Mouse (Mus musculus) layer of hippocampus, adult 9-10 months (tissue): ENCODE measurements around the gene Grm8.
"Not testable (repeated sequence)": the region's sequence is repeated elsewhere in the genome, so short reads cannot be mapped to it uniquely, and the experiment has no call there.

Experiments used
- DNase-seq: peaks from one replicate; pipeline ENCODE4 v3.0.0; 2022; ENCODE audit warnings: low spot score

Grm8 gene

GRCm38 (mm10) chr6:27849644-27850043 is 285.3 kb downstream of the Grm8 start:
- no peak for DNase-seq

DNA sequence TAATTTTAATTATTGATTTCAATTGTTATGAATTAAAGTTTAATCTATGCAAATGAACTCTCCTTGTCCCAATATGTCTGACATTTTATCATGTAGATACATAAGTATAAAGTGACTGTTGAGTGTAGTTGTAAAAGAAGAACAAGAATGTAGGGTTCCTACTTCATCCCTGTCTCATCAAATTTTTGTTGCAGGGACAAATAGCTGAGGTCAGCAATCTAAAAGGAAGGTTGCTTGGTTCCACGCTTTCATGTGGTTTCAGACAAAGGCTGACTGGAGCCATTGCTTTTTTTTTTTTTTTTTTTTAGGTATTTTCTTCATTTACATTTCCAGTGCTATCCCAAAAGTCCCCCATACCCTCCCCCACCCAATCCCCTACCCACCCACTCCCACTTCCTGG is 298.8 kb downstream of the Grm8 start:
- DNase-seq, result no peak

GRCm38 (mm10) chr6:27819735-27820134 is 315.2 kb downstream of the Grm8 start:
- DNase-seq, result not testable (repeated sequence)

- no peak for DNase-seq
Observed at GRCm38 (mm10) chr6:27812789-27813188, 322.2 kb downstream of the Grm8 start.

GRCm38 (mm10) chr6:27809996-27810395 is 325.0 kb downstream of the Grm8 start:
- DNase-seq, result no peak

GRCm38 (mm10) chr6:27806741-27807140 is 328.2 kb downstream of the Grm8 start:
- DNase-seq, result no peak

DNA sequence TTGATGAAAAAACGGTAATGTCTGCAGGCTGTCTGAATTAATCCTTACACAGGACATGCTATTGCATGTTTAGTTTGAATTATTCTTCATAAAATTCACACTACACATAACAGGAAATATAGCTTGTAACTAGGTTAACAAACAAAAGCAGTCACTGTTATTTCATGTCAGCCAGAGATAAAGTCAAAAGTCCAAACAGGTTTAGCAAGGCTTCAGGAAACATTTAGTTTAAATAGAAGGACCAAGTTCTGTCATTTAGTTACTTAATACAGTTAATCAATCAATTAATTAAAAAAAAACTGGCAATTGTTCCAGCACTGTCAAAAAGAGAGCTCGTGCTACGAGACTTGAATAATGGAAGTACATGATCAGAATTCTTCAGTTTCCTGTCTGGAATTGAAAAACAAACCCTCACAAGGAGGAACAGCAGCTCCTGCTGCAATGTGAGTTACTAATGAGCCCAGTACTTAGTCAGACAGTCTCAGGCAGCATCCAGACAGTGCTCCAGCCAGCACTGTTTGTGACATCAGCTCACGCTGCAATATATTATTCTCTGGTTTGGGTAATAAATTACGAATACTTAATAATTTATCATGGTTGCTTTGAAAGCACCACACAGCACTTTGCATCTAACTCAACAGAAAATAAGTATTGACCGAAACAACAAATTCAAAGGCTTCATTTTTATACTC is 334.0 kb downstream of the Grm8 start:
- DNase-seq, result no peak

GRCm38 (mm10) chr6:27798735-27799134 is 336.2 kb downstream of the Grm8 start:
- no peak for DNase-seq

GRCm38 (mm10) chr6:27789566-27789965 is 345.4 kb downstream of the Grm8 start:
- no peak for DNase-seq

- no peak for DNase-seq
Observed at GRCm38 (mm10) chr6:27789151-27789550, 345.8 kb downstream of the Grm8 start.

DNA sequence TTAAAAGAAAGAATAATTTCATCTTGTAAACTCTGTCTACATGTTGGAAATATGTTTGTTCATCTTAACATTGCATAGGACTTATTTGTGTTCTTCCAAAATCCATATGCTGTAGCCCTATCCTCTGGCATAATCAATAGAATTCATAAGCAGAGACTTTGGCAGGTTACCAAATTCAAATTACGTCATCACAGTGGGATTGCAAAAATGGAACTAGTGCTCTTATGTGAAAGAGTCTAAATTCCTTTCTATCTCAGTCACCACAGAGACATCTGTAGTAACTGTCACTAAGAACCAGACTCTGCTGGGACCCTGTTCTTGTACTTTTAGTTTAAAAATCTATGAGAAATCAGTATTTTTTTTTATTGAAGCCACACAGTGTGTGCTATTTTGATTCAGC is 352.7 kb downstream of the Grm8 start:
- DNase-seq, result no peak

- DNase-seq, result no peak
Observed at GRCm38 (mm10) chr6:27781371-27781770, 353.6 kb downstream of the Grm8 start.

DNA sequence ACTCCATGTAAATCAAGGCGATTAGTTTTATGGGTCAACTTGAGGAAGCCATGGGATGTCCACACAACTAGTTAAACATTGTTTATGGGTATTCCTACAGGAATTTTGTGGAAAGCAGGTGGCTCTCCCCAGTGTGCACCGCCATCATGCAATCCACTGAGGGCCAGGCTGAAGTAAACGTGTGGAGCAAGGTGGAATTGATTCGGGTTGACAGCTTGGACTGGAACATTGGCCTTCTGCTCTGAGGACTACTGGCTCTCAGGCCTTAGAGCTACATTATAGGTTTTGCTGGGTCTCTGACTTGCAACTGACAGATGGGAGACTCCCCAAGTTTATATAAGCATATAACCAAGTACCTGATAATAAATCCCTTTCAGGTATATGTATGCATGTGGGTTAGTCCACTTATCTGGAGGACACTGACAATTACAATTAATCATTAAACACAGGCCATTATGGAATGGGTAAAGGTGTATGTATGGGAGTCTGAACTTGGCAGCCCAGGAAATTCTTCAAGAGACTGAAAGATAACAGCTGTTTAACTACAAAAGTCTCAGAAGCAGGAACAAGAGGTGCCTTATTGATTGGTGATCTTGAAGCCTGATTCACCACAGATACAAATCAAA is 359.2 kb downstream of the Grm8 start:
- no peak for DNase-seq

DNA sequence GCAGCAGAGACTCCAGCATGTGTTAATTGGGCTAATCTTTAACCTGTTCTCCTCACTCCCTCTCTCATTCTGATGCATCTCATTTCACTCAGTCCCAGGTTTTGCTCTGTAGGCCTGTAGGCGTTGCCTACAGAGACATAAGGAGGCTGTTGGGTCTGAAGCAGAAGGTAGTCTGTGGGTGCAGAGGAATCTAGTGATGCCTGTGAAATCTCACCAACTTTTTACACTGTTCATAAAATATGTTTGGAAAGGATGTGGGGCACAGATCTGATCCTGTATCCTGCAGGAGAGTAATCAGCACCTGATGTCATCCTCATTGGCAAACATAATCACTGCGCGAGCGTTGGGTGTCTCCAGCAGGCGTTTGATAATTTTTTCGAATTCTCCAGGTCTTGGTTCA is 372.9 kb downstream of the Grm8 start:
- DNase-seq, result no peak

DNA sequence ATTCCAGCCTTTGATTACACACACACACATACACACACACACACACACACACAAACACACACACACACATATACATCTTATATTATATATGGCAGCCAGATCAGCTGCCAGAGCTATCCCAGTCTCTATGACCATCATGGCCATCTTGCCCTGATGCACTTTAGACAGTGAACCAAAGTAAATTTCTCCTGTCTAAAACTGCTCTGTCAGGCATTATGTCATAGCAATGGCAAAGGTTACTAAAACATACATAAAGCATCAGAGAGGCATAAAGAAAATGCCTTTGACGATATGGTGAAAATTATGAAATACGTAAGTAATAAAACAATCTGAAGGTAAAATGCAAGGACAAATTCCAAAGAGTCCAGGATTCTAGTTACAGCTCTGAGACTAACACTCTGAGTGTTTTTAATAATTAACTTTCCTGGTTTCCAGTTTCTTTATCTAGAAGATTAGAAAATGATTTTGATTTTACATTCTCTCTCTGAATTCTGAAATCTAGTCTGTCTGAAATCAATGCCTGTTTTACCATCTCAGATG is 381.6 kb downstream of the Grm8 start:
- DNase-seq, result no peak

DNA sequence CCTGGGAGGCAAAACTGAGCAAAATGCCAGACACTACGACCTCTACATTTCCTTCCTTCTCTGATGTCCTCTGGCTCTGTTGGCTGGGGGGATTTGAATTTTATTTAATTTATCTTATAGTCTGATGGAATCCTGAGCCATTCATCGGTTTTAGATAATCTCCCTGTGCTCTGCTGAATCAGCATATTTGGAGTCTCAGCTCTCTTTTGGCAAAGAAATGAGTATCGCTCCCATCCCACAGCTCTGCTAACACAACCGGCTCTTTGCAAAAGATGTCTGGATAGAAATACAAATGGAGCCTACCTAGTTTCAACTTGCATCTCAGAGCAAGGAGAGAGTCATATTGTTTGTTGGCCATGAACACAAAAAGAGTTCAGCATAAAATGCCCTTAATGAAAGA is 388.5 kb downstream of the Grm8 start:
- DNase-seq, result no peak

GRCm38 (mm10) chr6:27745693-27746451 is 389.1 kb downstream of the Grm8 start:
- no peak for DNase-seq

GRCm38 (mm10) chr6:27689382-27689781 is 445.6 kb downstream of the Grm8 start:
- peak; percentile 38 for DNase-seq

- no peak for DNase-seq
Observed at GRCm38 (mm10) chr6:27661747-27662435, 473.1 kb downstream of the Grm8 start.

DNA sequence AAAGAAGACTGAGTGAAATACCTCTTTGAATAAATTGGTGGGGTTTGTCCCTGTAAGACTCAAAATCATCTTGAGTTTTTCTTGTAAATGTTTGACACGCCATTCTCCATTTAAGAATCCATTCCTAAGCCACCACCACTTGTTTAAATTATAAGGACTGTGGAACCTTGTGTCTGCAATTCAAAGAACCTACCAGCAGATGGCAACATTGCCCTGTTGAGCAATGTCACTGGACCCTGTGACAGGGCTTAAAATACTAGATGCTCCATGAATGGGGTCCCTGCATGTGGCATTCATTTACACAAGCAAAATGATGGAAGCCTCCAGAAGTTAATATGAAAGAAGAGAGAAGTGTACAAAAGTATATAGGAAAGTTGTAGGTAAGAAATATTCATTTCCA is 477.5 kb downstream of the Grm8 start:
- DNase-seq, result peak; percentile 49

GRCm38 (mm10) chr6:27646503-27646902 is 488.5 kb downstream of the Grm8 start:
- peak; percentile 5 for DNase-seq

DNA sequence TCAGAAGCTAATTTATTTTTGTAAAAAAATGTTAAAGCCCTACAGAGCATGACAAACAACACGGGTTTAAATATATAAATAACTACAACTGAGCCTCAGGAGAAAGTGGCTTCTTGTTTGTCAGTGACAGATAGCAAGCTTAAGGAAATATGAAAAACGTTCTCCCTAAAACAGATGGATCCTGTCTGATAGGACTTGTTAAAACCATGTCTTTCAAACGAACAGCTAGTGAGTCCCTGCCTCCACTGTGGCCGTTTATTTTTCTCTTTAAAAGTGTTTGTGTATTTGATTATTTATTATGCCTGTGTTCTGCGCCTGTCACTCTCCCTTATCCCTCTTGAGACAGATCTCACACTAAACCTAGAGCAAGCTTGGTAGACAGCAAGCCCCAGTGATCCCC is 489.9 kb downstream of the Grm8 start:
- no peak for DNase-seq
